Mouse (Mus musculus) intestine, postnatal 0 days (tissue): ENCODE measurements around the gene Cib3. TPM values are rescaled to one million over a fixed set of nuclear protein-coding genes. Genes with fewer than 3 reads are reported as not detected.
A peak's percentile ranks its signal among the peaks of the same experiment; 100 is the strongest.

Source experiments
- ATAC-seq: fragments of 200-750 bp; cut with Nextera tagmentation; 2 replicates; pipeline ENCODE4 v1.8.0; 2017; ENCODE audit warnings: mild to moderate bottlenecking, moderate TSS enrichment, moderate library complexity
- H3K27ac ChIP-seq: fragments of 300-500 bp; sonication (generic); 2 replicates; pipeline ENCODE4 v1.5.1; 2014; ENCODE audit warnings: mild to moderate bottlenecking, low read depth, low read length, moderate library complexity
- H3K27me3 ChIP-seq: fragments of 300-500 bp; sonication (generic); replicated peaks from 2 replicates; pipeline ENCODE4 v1.6.1; 2014; ENCODE audit warnings: low read length, mixed read lengths; ENCODE audit not compliant: control insufficient read depth, insufficient read depth
- H3K36me3 ChIP-seq: fragments of 300-500 bp; sonication (generic); 2 replicates; pipeline ENCODE4 v1.6.1; 2014; ENCODE audit warnings: mild to moderate bottlenecking, moderate library complexity; ENCODE audit not compliant: control insufficient read depth, insufficient read depth
- H3K4me1 ChIP-seq: fragments of 300-500 bp; sonication (generic); replicated peaks from 2 replicates; pipeline ENCODE4 v1.6.1; 2014; ENCODE audit warnings: antibody characterized with exemption, low read length, mixed read lengths; ENCODE audit not compliant: control insufficient read depth, insufficient read depth
- H3K4me2 ChIP-seq: fragments of 300-500 bp; sonication (generic); replicated peaks from 2 replicates; pipeline ENCODE4 v1.6.1; 2014; ENCODE audit warnings: low read depth, mild to moderate bottlenecking, moderate library complexity
- H3K4me3 ChIP-seq: fragments of 300-500 bp; sonication (generic); 2 replicates; pipeline ENCODE4 v1.5.1; 2014; ENCODE audit warnings: low read depth, low read length
- H3K9ac ChIP-seq: fragments of 300-500 bp; sonication (generic); 2 replicates; pipeline ENCODE4 v1.6.1; 2014; ENCODE audit warnings: mild to moderate bottlenecking, low read depth, low read length
- H3K9me3 ChIP-seq: fragments of 300-500 bp; sonication (generic); 2 replicates; pipeline ENCODE4 v1.6.1; 2016; ENCODE audit warnings: mixed run types; ENCODE audit not compliant: control insufficient read depth
- CTCF ChIP-seq: sonication (generic); IDR thresholded peaks from 2 replicates; pipeline ENCODE4 v1.5.1; 2016; ENCODE audit warnings: low read depth, mild to moderate bottlenecking, control low read depth, antibody characterized with exemption, moderate library complexity
- WGBS: fragments of 180-500 bp; shearing (Covaris S2); extraction: QIAGEN DNeasy Blood & Tissue Kit; methylation state at CpG from one replicate; pipeline ENCODE4 v1.1.7; 2014; 5-methylcytosine and 5-hydroxymethylcytosine counted together
- polyA plus RNA-seq: library from polyadenylated mRNA; unstranded; fragments of >200 nt; fragmentation: Nextera tagmentation; extraction: Ambion mirVana; gene quantifications from 2 replicates; pipeline ENCODE4 v1.2.1, GENCODE M21; 2015

The Cib3 gene
- polyA plus RNA-seq, 1 experiment from 2014 or later = 0.16 TPM

DNA sequence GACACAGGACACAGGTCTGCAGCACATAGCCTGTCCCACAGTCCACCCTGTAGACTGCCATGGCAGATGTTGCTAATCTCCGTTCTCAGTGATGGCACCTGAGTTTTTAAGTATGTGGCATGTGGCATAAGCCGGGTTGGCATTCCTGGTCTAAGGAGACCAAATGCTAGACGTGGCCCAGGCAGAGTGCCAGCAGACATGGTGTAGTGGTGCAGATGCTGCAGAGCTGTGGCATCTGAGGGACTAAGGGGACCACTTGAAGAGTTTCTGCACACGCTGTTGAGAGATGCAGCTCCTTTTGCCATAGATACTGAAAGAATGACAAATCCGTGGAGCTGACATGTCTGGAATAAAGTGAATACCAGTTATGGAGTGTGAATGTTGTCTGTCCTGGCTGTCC, 10.0 kb upstream of the Cib3 start:
- peaks cover 19% of the 10 kb centered on the region for H3K36me3 ChIP-seq

DNA sequence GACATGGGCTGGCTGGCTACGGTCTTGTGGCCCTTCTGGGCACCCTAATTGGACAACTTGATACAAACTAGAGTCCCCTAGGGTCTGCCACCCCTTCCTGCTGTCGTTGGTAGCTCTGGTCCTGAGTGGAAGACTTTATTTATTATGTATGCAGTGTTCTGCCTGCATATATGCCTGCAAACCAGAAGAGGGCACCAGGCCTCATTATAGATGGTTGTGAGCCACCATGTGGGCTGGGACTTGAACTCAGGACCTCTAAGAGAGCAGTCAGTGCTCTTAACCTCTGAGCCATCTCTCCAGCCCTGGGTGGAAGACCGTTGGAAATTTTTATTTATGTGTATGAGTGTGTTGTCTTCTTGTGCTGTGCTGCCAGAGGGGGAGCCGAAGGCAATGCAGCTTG, 8.1 kb upstream of the Cib3 start:
- TF ChIP-seq CTCF = peak; percentile 51
- Histone ChIP-seq H3K4me2 (peak overlapping the region; percentile 84), H3K9me3 (no peaks in the 10 kb centered on the region), H3K9ac (0 out of 2 replicates have a peak overlapping the region, but pooled peaks have one; percentile 77), H3K27ac (no peak overlapping the region), H3K27me3 (no peaks in the 10 kb centered on the region), H3K4me3 (peak overlapping the region; percentile 70; the same call in 1 of the 2 replicates), H3K4me1 (0 out of 2 replicates have a peak, but pooled peaks cover 3% of the 10 kb centered on the region), H3K36me3 (peaks cover 19% of the 10 kb centered on the region)
- WGBS = 83% methylated on average over 4 of the region's 4 CpGs
- no peak for ATAC-seq

More for the DNA sequence above, 10.0 kb upstream of the Cib3 start:
- Histone ChIP-seq H3K9ac (no peak overlapping the region), H3K27me3 (no peaks in the 10 kb centered on the region), H3K9me3 (no peaks in the 10 kb centered on the region), H3K4me3 (no peak overlapping the region), H3K27ac (no peak overlapping the region), H3K4me1 (0 out of 2 replicates have a peak, but pooled peaks cover 3% of the 10 kb centered on the region), H3K4me2 (no peak overlapping the region)
- WGBS = 92% methylated on average over 5 of the region's 5 CpGs
- TF ChIP-seq CTCF = no peak
- ATAC-seq = no peak

DNA sequence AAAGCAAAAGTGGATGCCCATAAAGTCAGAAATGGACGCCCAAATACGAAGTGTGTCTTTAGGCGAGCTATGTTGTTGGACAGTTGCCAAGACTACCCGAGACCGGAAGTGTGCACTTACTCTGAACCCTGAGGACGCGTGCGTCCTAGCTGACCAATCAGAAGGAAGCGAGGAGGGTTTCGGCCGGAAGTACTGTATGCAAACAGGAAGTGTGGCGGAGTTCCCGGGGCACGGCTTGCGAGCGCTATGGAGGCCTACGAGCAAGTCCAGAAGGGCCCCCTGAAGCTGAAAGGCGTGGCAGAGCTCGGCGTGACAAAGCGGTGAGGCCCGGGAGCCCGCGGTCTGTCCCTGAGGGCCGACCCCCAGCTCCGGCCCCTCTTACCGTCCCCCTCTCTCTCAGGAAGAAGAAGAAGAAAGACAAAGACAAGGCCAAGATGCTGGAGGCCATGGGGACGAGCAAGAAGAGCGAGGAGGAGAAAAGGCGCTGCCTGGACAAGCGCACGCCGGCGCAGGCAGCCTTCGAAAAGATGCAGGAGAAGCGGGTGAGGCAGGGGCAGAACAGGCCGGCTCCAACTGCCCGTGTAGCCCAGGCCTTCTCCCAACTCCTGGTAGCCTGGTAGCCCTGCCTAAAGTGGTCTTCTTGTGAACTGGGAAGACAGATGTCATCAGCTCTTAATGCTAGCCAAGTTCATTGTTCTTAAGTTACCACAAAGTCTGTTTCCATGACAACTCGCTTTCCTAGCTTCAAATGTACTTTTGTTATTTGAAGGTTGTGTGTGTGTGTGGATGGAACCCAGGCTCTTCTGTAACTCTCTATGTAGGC, 7.1 kb upstream of the Cib3 start, which contains the start of gene Fam32a:
TSS of gene Fam32a (plus strand) at position 190 of the 823 bp plus-strand sequence.
- ATAC-seq = peak; percentile 95
- H3K4me3 ChIP-seq = peak within 1 kb of the TSS; percentile 70

DNA sequence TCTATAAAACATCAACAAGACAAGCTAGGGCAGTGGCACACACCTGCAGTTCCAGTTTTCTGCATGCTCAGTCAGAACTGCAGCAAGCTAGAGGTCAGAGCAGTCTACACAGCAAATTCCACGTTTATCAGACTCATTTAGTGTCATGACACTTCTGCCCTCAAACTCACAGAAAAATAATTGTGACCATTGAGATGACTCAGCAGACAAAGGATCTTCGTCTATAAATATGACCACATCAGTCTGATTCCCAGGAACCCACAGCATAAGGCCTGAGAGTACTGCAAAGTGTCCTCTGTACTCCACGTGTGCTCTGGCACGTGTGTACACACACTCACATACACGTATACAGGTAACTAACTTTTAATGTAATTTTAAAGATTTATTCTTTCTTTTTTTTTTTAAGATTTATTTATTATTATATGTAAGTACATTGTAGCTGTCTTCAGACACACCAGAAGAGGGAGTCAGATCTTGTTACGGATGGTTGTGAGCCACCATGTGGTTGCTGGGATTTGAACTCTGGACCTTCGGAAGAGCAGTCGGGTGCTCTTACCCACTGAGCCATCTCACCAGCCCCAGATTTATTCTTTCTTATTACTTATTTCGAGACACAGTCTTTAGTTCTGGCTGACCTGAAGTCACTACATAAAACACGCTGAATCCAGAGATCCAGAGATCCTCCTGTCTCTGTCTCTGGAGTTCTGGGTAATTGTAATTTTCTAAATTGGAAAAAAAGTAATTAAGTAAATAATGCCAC, 6.3 kb upstream of the Cib3 start:
- peak overlapping the region; percentile 78; the same call in 1 of the 2 replicates for H3K27ac ChIP-seq
- H3K36me3 ChIP-seq = peaks cover 19% of the 10 kb centered on the region
- H3K9ac ChIP-seq = peak overlapping the region; percentile 77; the same call in 1 of the 2 replicates
- 0 out of 2 replicates have a peak, but pooled peaks cover 3% of the 10 kb centered on the region for H3K4me1 ChIP-seq
- peak overlapping the region; percentile 84 for H3K4me2 ChIP-seq
- H3K27me3 ChIP-seq = no peaks in the 10 kb centered on the region
- H3K9me3 ChIP-seq = no peaks in the 10 kb centered on the region
- TF ChIP-seq CTCF = no peak
- WGBS = 74% methylated on average over 9 of the region's 10 CpGs
- H3K4me3 ChIP-seq = peak overlapping the region; percentile 70
- peak; percentile 18; the same call in 1 of the 2 replicates for ATAC-seq

More for the DNA sequence above, 7.1 kb upstream of the Cib3 start, which contains the start of gene Fam32a:
- H3K27me3 ChIP-seq = no peaks in the 10 kb centered on the region
- peak within 1 kb of the TSS; percentile 77 for H3K9ac ChIP-seq
- peak within 1 kb of the TSS; percentile 78 for H3K27ac ChIP-seq
- TF ChIP-seq CTCF = no peak
- peaks cover 19% of the 10 kb centered on the region for H3K36me3 ChIP-seq
- no peaks in the 10 kb centered on the region for H3K9me3 ChIP-seq
- peak within 1 kb of the TSS; percentile 84 for H3K4me2 ChIP-seq
- 0 out of 2 replicates have a peak, but pooled peaks cover 3% of the 10 kb centered on the region for H3K4me1 ChIP-seq
- WGBS = 20% methylated on average over 39 of the region's 39 CpGs

DNA sequence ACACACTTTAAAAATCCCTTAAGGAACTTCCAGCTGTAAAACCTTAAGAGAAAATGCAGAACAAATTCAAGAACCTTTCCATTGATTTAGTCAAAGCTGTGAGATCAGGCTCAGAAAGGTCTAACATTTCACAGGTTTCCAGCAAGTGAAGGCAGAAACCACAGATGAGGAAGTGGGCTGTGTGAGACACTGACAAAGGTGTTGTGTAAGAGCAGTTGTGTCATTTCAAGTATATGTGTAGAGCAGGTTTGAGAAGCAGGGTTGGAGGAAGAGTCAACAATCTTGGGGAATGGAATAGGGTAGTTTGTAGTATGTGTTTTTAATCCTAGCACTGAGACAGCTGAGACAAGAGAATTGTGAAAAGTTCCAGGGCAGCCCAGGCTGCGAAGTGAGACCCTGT, 3.2 kb upstream of the Cib3 start:
- ATAC-seq = no peak
- TF ChIP-seq CTCF = no peak
- Histone ChIP-seq H3K27me3 (no peaks in the 10 kb centered on the region), H3K4me2 (no peak overlapping the region), H3K4me1 (no peaks in the 10 kb centered on the region; the same call in 1 of the 2 replicates), H3K9ac (no peak overlapping the region), H3K36me3 (no peaks in the 10 kb centered on the region), H3K9me3 (no peaks in the 10 kb centered on the region), H3K4me3 (no peak overlapping the region), H3K27ac (no peak overlapping the region)
- WGBS = 43% methylated on average over 1 of the region's 1 CpGs

DNA sequence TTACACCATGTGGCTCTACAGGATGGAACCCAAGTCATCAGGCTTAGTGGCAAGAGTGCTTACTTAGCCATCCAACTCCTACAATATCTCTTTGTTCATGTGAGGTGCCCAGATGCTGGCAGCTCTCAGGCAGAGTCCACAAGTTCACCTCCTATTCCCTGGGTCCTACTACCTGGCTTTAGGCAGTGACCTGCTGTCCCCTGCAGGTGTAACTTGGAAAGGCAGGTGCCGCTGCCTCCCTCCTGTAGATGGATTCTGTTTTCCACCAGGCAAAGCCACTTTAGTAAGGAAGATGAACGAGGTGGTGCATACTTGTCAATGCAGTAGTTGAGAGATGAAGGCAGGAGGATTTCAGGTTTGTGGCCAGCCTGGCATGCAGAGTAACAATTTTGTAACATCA, 2.4 kb upstream of the Cib3 start:
- 32% methylated on average over 2 of the region's 2 CpGs for WGBS
- no peak overlapping the region for H3K9ac ChIP-seq
- TF ChIP-seq CTCF = peak; percentile 94
- H3K4me3 ChIP-seq = no peak overlapping the region
- H3K4me1 ChIP-seq = peaks cover 3% of the 10 kb centered on the region; the same call in 1 of the 2 replicates
- H3K27ac ChIP-seq = no peak overlapping the region
- H3K36me3 ChIP-seq = no peaks in the 10 kb centered on the region
- no peaks in the 10 kb centered on the region for H3K9me3 ChIP-seq
- H3K27me3 ChIP-seq = no peaks in the 10 kb centered on the region
- no peak for ATAC-seq
- H3K4me2 ChIP-seq = no peak overlapping the region
